Mouse (Mus musculus) CH12.LX (cell line): ENCODE measurements around the gene Cnnm2. TPM values are rescaled to one million over a fixed set of nuclear protein-coding genes. Genes with fewer than 3 reads are reported as not detected.
"Not testable (repeated sequence)": the region's sequence is repeated elsewhere in the genome, so short reads cannot be mapped to it uniquely, and the experiment has no call there.

ENCODE experiments used
- DNase-seq: peaks from one replicate; pipeline ENCODE4 v3.0.0-alpha.2; 2013; ENCODE audit errors: extremely low read depth
- H3K27ac ChIP-seq: 2 replicates; pipeline ENCODE4 v1.5.1; 2012; ENCODE audit warnings: low read depth, mild to moderate bottlenecking, control low read depth, moderate library complexity; ENCODE audit not compliant: insufficient read depth
- H3K27me3 ChIP-seq: replicated peaks from 2 replicates; pipeline ENCODE3; 2012; ENCODE audit warnings: inconsistent platforms
- H3K36me3 ChIP-seq, 2 experiments: replicated peaks in 1 of 2; 2 replicates each; pipeline versions ENCODE3 to v1.6.1; 2012; ENCODE audit warnings: inconsistent platforms in 1 of 2, low read length in 1 of 2, mild to moderate bottlenecking in 1 of 2, mixed read lengths in 1 of 2, moderate library complexity in 1 of 2; ENCODE audit not compliant: control insufficient read depth in 1 of 2, insufficient read depth in 1 of 2
- H3K4me1 ChIP-seq, 2 experiments: 2 replicates each; pipeline ENCODE4 v1.6.1; 2012; ENCODE audit warnings: inconsistent platforms in 1 of 2, moderate library complexity in 1 of 2; ENCODE audit not compliant: insufficient read depth in 2 of 2, control insufficient read depth in 1 of 2
- H3K4me2 ChIP-seq: 2 replicates; pipeline ENCODE4 v1.6.1; 2012; ENCODE audit warnings: low read depth, mild to moderate bottlenecking, control low read depth; ENCODE audit not compliant: poor library complexity, insufficient read depth, severe bottlenecking
- H3K4me3 ChIP-seq, 3 experiments: fragments of 150-350 bp in 1 of 3; sonication (generic) in 1 of 3; replicated peaks in 1 of 3; 2 replicates each; pipeline versions ENCODE3 to v1.5.1; 2011 to 2012; ENCODE audit warnings: low read depth in 2 of 3, low read length in 2 of 3, mild to moderate bottlenecking in 2 of 3, moderate library complexity in 2 of 3, control low read depth in 1 of 3, improper control_type of control experiment in 1 of 3, inconsistent platforms in 1 of 3, mixed read lengths in 1 of 3; ENCODE audit not compliant: poor library complexity in 1 of 3
- H3K79me2 ChIP-seq: replicated peaks from 2 replicates; pipeline ENCODE4 v1.6.1; 2012; ENCODE audit warnings: mild to moderate bottlenecking, moderate library complexity; ENCODE audit not compliant: control insufficient read depth, poor library complexity, insufficient read depth, severe bottlenecking; ENCODE audit errors: extremely low read depth
- H3K9ac ChIP-seq: 2 replicates; pipeline ENCODE4 v1.6.1; 2012; ENCODE audit warnings: low read depth, mild to moderate bottlenecking, control low read depth, moderate library complexity; ENCODE audit not compliant: insufficient read depth
- H3K9me3 ChIP-seq: replicated peaks from 2 replicates; pipeline ENCODE3; 2012; ENCODE audit warnings: low read length, inconsistent platforms, mixed read lengths
- BHLHE40 ChIP-seq: IDR thresholded peaks from 2 replicates; pipeline ENCODE4 v1.6.1; 2011; ENCODE audit warnings: mild to moderate bottlenecking, low read depth, low read length, improper control_type of control experiment
- CHD1 ChIP-seq: IDR thresholded peaks from 2 replicates; pipeline ENCODE4 v1.6.1; 2012; ENCODE audit warnings: low read depth, low read length, improper control_type of control experiment, inconsistent platforms
- CHD2 ChIP-seq: IDR thresholded peaks from 2 replicates; pipeline ENCODE4 v1.6.1; 2011; ENCODE audit warnings: low read length, improper control_type of control experiment
- CTCF ChIP-seq, 2 experiments: IDR thresholded peaks in 1 of 2; conservative IDR thresholded peaks in 1 of 2; 2 replicates each; pipeline ENCODE4 v1.5.1; 2011 to 2012; ENCODE audit warnings: low read depth in 2 of 2, low read length in 2 of 2, improper control_type of control experiment in 1 of 2, inconsistent platforms in 1 of 2, mild to moderate bottlenecking in 1 of 2, moderate library complexity in 1 of 2
- E2F4 ChIP-seq: IDR thresholded peaks from 2 replicates; pipeline ENCODE4 v1.6.1; 2011; ENCODE audit warnings: low read depth, low read length, improper control_type of control experiment; ENCODE audit not compliant: insufficient replicate concordance
- ELF1 ChIP-seq: IDR thresholded peaks from 2 replicates; pipeline ENCODE4 v1.6.1; 2014; ENCODE audit warnings: low read depth, mild to moderate bottlenecking, inconsistent platforms, low read length, improper control_type of control experiment
- GABPA ChIP-seq: IDR thresholded peaks from 2 replicates; pipeline ENCODE4 v1.6.1; 2012; ENCODE audit warnings: low read depth, low read length, improper control_type of control experiment, inconsistent platforms; ENCODE audit not compliant: insufficient replicate concordance
- HCFC1 ChIP-seq: IDR thresholded peaks from 2 replicates; pipeline ENCODE4 v1.6.1; 2012; ENCODE audit warnings: low read depth, mild to moderate bottlenecking, inconsistent platforms, low read length, improper control_type of control experiment
- JUND ChIP-seq: conservative IDR thresholded peaks from 2 replicates; pipeline ENCODE4 v1.6.1; 2011; ENCODE audit warnings: low read depth, low read length, improper control_type of control experiment
- KAT2A ChIP-seq: IDR thresholded peaks from 2 replicates; pipeline ENCODE4 v1.6.1; 2012; ENCODE audit warnings: low read length, improper control_type of control experiment, inconsistent platforms; ENCODE audit not compliant: insufficient replicate concordance
- MAFK ChIP-seq: IDR thresholded peaks from 2 replicates; pipeline ENCODE4 v1.6.1; 2011; ENCODE audit warnings: low read length, improper control_type of control experiment; ENCODE audit not compliant: insufficient replicate concordance
- MEF2A ChIP-seq: IDR thresholded peaks from 2 replicates; pipeline ENCODE4 v1.6.1; 2014; ENCODE audit warnings: low read depth, mild to moderate bottlenecking, inconsistent platforms, low read length, improper control_type of control experiment, borderline replicate concordance
- MXI1 ChIP-seq: IDR thresholded peaks from 2 replicates; pipeline ENCODE4 v1.6.1; 2011; ENCODE audit warnings: mild to moderate bottlenecking, low read depth, low read length, improper control_type of control experiment
- NRF1 ChIP-seq: IDR thresholded peaks from 2 replicates; pipeline ENCODE4 v1.6.1; 2014; ENCODE audit warnings: low read depth, mild to moderate bottlenecking, inconsistent platforms, low read length, improper control_type of control experiment, moderate library complexity
- TBP ChIP-seq: conservative IDR thresholded peaks from 2 replicates; pipeline ENCODE4 v1.6.1; 2011; ENCODE audit warnings: low read depth, low read length, improper control_type of control experiment
- USF1 ChIP-seq: IDR thresholded peaks from 2 replicates; pipeline ENCODE4 v1.6.1; 2014; ENCODE audit warnings: low read depth, mild to moderate bottlenecking, inconsistent platforms, low read length, improper control_type of control experiment
- USF2 ChIP-seq: conservative IDR thresholded peaks from 2 replicates; pipeline ENCODE4 v1.6.1; 2011; ENCODE audit warnings: low read depth, low read length, improper control_type of control experiment
- ZC3H11A ChIP-seq: IDR thresholded peaks from 2 replicates; pipeline ENCODE4 v1.6.1; 2012; ENCODE audit warnings: low read depth, mild to moderate bottlenecking, inconsistent platforms, low read length, improper control_type of control experiment
- ZMIZ1 ChIP-seq: IDR thresholded peaks from 2 replicates; pipeline ENCODE4 v1.6.1; 2012; ENCODE audit warnings: low read depth, mild to moderate bottlenecking, inconsistent platforms, low read length, improper control_type of control experiment
- dilution Hi-C: fragments of 300-500 bp; cut with MboI; formaldehyde crosslinking; loops from 2 replicates; pipeline ENCODE4 v1.14.3; 2020; ENCODE audit warnings: low sequenced_read_pairs; ENCODE audit not compliant: extremely low pct_unique_long_range_greater_than_20kb, extremely low pct_ligation_motif_present
- in situ Hi-C: fragments of 300-500 bp; cut with MboI; formaldehyde crosslinking; loops from 3 replicates; pipeline ENCODE4 v1.14.3; 2019; ENCODE audit warnings: low sequenced_read_pairs, low pct_ligation_motif_present, low pct_unique_long_range_greater_than_20kb, mixed read lengths
- polyA plus RNA-seq: library from polyadenylated mRNA; unstranded; fragments of >175 nt; gene quantifications from 2 replicates; pipeline ENCODE4 v1.2.1, GENCODE M21; 2012; ENCODE audit warnings: low read depth; ENCODE audit not compliant: insufficient read length
- total RNA-seq, 2 experiments: library from RNA; depleted of rRNA; stranded (reverse); fragments of 300-350 nt in 1 of 2; fragments of >200 nt in 1 of 2; gene quantifications; 2 replicates each; pipeline ENCODE4 v1.2.3; 2012 to 2014

Gene Cnnm2
- total and polyA plus RNA-seq, 3 experiments: 1.8 to 3.7 (median 2.6) TPM

- H3K9me3 ChIP-seq: no peaks in the 10 kb centered on the region
- H3K79me2 ChIP-seq: no peaks in the 10 kb centered on the region
- H3K4me1 ChIP-seq: peaks cover 12 to 15% of the 10 kb centered on the region in 2 experiments
- H3K9ac ChIP-seq: no peak overlapping the region
- peak overlapping the region; percentile 50; the same call in 1 of the 2 replicates for H3K4me2 ChIP-seq
- no peak for DNase-seq
- no peak overlapping the region for H3K4me3 ChIP-seq
- H3K36me3 ChIP-seq: peaks cover 0 to 1% of the 10 kb centered on the region in 2 experiments
- peaks cover 2% of the 10 kb centered on the region for H3K27me3 ChIP-seq
- in situ Hi-C loops (no loop called here), dilution Hi-C loops (no loop called here)
- no peak overlapping the region for H3K27ac ChIP-seq
- no peak for TF ChIP-seq MEF2A
- TF ChIP-seq JUND: no peak
- no peak for TF ChIP-seq USF1
- no peak for TF ChIP-seq USF2
- TF ChIP-seq GABPA: no peak
- no peak for TF ChIP-seq MAFK
- TF ChIP-seq ZC3H11A: no peak
- no peak for TF ChIP-seq E2F4
- no peak for TF ChIP-seq CHD1
- TF ChIP-seq CHD2: no peak
- no peak for TF ChIP-seq NRF1
- no peak for TF ChIP-seq BHLHE40
- no peak for TF ChIP-seq HCFC1
- no peak for TF ChIP-seq TBP
- TF ChIP-seq ZMIZ1: no peak
- no peak for TF ChIP-seq KAT2A
- no peak for TF ChIP-seq ELF1
- TF ChIP-seq MXI1: no peak
- no peak for TF ChIP-seq CTCF (conservative IDR thresholded peaks at IDR 0.05 in 1 of 2, IDR thresholded peaks at IDR 0.05 in 1 of 2; ENCODE audit: low read depth in 2 of 2, low read length in 2 of 2)
Measured at GRCm38 (mm10) chr19:46759096-46759495, 2.3 kb upstream of the Cnnm2 start.

GRCm38 (mm10) chr19:46759909-46760308, 1.5 kb upstream of the Cnnm2 start:
- in situ Hi-C loops: loop anchor here (5.0 to 10.0 kb wide), 2 partner anchors 112 to 225 kb away; no protein-coding TSS in a partner anchor
- H3K36me3 ChIP-seq, H3K27ac ChIP-seq, H3K4me3 ChIP-seq, H3K9me3 ChIP-seq, H3K79me2 ChIP-seq, DNase-seq, H3K9ac ChIP-seq, dilution Hi-C loops, H3K27me3 ChIP-seq, H3K4me2 ChIP-seq: not testable (repeated sequence)
- H3K4me1 ChIP-seq: peaks cover 19 to 21% of the 10 kb centered on the region in 2 experiments
